Mouse (Mus musculus): ENCODE measurements around the gene Gm10057. TPM values are rescaled to one million over a fixed set of nuclear protein-coding genes. Genes with fewer than 3 reads are reported as not detected.
"Not testable (repeated sequence)": the region's sequence is repeated elsewhere in the genome, so short reads cannot be mapped to it uniquely, and the experiment has no call there.

The Gm10057 gene
- not detected in 2 replicates for polyA plus RNA-seq (2015; fragmentation: Nextera tagmentation; extraction: Ambion mirVana)

GRCm38 (mm10) chrX:154054939-154055338 is at the start of gene Gm10057:
Gene Gm10057, minus strand, starts transcription at chrX:154055039.
- H3K27ac ChIP-seq (ENCODE audit: low read depth, low read length); H3K9ac ChIP-seq (ENCODE audit: low read depth, low read length); H3K4me1 ChIP-seq (ENCODE audit: control insufficient read depth, insufficient read depth, low read depth, low read length); H3K4me2 ChIP-seq (ENCODE audit: low read length); H3K36me3 ChIP-seq (ENCODE audit: control insufficient read depth, insufficient read depth, low read length); H3K4me3 ChIP-seq (ENCODE audit: low read length); H3K27me3 ChIP-seq (replicated peaks; ENCODE audit: control insufficient read depth, insufficient read depth, low read length); H3K9me3 ChIP-seq (ENCODE audit: control insufficient read depth, low read length); ATAC-seq: not testable (repeated sequence)

- not testable (repeated sequence) for H3K9me3 ChIP-seq (ENCODE audit: control insufficient read depth, low read length); H3K4me2 ChIP-seq (ENCODE audit: low read length); H3K4me1 ChIP-seq (ENCODE audit: control insufficient read depth, insufficient read depth, low read depth, low read length); H3K36me3 ChIP-seq (ENCODE audit: control insufficient read depth, insufficient read depth, low read length); H3K27ac ChIP-seq (ENCODE audit: low read depth, low read length); ATAC-seq; H3K4me3 ChIP-seq (ENCODE audit: low read length); H3K9ac ChIP-seq (ENCODE audit: low read depth, low read length); H3K27me3 ChIP-seq (replicated peaks; ENCODE audit: control insufficient read depth, insufficient read depth, low read length)
Measured at GRCm38 (mm10) chrX:154033727-154034126, 21.1 kb downstream of the Gm10057 start, which contains the start of gene 4921511M17Rik. Gene 4921511M17Rik, minus strand, starts transcription at chrX:154033827.

- not testable (repeated sequence) for ATAC-seq; H3K27me3 ChIP-seq (replicated peaks; ENCODE audit: control insufficient read depth, insufficient read depth, low read length); H3K36me3 ChIP-seq (ENCODE audit: control insufficient read depth, insufficient read depth, low read length); H3K9me3 ChIP-seq (ENCODE audit: control insufficient read depth, low read length); H3K4me2 ChIP-seq (ENCODE audit: low read length); H3K4me1 ChIP-seq (ENCODE audit: control insufficient read depth, insufficient read depth, low read depth, low read length); H3K9ac ChIP-seq (ENCODE audit: low read depth, low read length); H3K27ac ChIP-seq (ENCODE audit: low read depth, low read length); H3K4me3 ChIP-seq (ENCODE audit: low read length)
Measured at GRCm38 (mm10) chrX:154012540-154012939, 42.3 kb downstream of the Gm10057 start, which contains the start of gene Samt1. Gene Samt1, minus strand, starts transcription at chrX:154012640.

Other genes with a start within 250 kb of the Gm10057 start
- 26.9 and 33.6 TPM in 2 replicates for gene Spin2c, start 222.8 kb downstream of the Gm10057 start, polyA plus RNA-seq (2015; fragmentation: Nextera tagmentation; extraction: Ambion mirVana)
- gene Samt1, start 42.4 kb downstream of the Gm10057 start, polyA plus RNA-seq (2015; fragmentation: Nextera tagmentation; extraction: Ambion mirVana) = not detected in 2 replicates
- gene 4921511M17Rik, start 21.2 kb downstream of the Gm10057 start, polyA plus RNA-seq (2015; fragmentation: Nextera tagmentation; extraction: Ambion mirVana) = not detected in 2 replicates
- gene Gm15140, start 65.6 kb upstream of the Gm10057 start, polyA plus RNA-seq (2015; fragmentation: Nextera tagmentation; extraction: Ambion mirVana) = not detected in 2 replicates

Measured in hindbrain, embryonic 16.5 days (tissue).